Mouse (Mus musculus) liver, embryonic 15.5 days (tissue): ENCODE data around the gene Cdkn1b. TPM values are rescaled to one million over a fixed set of nuclear protein-coding genes. Genes with fewer than 3 reads are reported as not detected.

ENCODE experiments used
- ATAC-seq: fragments of 200-750 bp; cut with Nextera tagmentation; 2 replicates; pipeline ENCODE4 v1.8.0; 2017; ENCODE audit warnings: moderate number of reproducible peaks, mild to moderate bottlenecking, moderate library complexity; ENCODE audit not compliant: insufficient read depth
- H3K27ac ChIP-seq: fragments of 300-500 bp; sonication (generic); replicated peaks from 2 replicates; pipeline ENCODE4 v1.5.1; 2015; ENCODE audit warnings: mild to moderate bottlenecking, inconsistent platforms
- H3K27me3 ChIP-seq: fragments of 300-500 bp; sonication (generic); 2 replicates; pipeline ENCODE4 v1.6.1; 2015; ENCODE audit warnings: mild to moderate bottlenecking, inconsistent platforms
- H3K36me3 ChIP-seq: fragments of 300-500 bp; sonication (generic); replicated peaks from 2 replicates; pipeline ENCODE4 v1.6.1; 2015; ENCODE audit warnings: moderate library complexity, mild to moderate bottlenecking, inconsistent platforms
- H3K4me1 ChIP-seq: fragments of 300-500 bp; sonication (generic); replicated peaks from 2 replicates; pipeline ENCODE4 v1.6.1; 2015; ENCODE audit warnings: inconsistent platforms
- H3K4me2 ChIP-seq: fragments of 300-500 bp; sonication (generic); 2 replicates; pipeline ENCODE4 v1.6.1; 2015; ENCODE audit warnings: moderate library complexity, mild to moderate bottlenecking, inconsistent platforms
- H3K4me3 ChIP-seq: fragments of 300-500 bp; sonication (generic); replicated peaks from 2 replicates; pipeline ENCODE4 v1.5.1; 2015; ENCODE audit warnings: mild to moderate bottlenecking, inconsistent platforms
- H3K9ac ChIP-seq: fragments of 300-500 bp; sonication (generic); 2 replicates; pipeline ENCODE4 v1.6.1; 2015; ENCODE audit warnings: moderate library complexity, mild to moderate bottlenecking, inconsistent platforms
- H3K9me3 ChIP-seq: fragments of 300-500 bp; sonication (generic); replicated peaks from 2 replicates; pipeline ENCODE4 v1.6.1; 2016; ENCODE audit warnings: inconsistent platforms
- WGBS: fragments of 180-500 bp; shearing (Covaris S2); methylation state at CpG from one replicate; pipeline ENCODE4 v1.1.7; 2015; ENCODE audit warnings: mixed read lengths; ENCODE audit not compliant: insufficient replicate concordance; 5-methylcytosine and 5-hydroxymethylcytosine counted together
- polyA plus RNA-seq: library from polyadenylated mRNA; unstranded; fragments of >200 nt; fragmentation: Nextera tagmentation; extraction: Ambion mirVana; gene quantifications from 2 replicates; pipeline ENCODE4 v1.2.1, GENCODE M21; 2015

Gene Cdkn1b
- polyA plus RNA-seq, 1 experiment from 2014 or later, result 14.1 TPM

GRCm38 (mm10) chr6:134886475-134886874, 33.7 kb upstream of the Cdkn1b start:
- Histone ChIP-seq H3K4me1 (no peaks in the 10 kb centered on the region), H3K4me3 (no peak overlapping the region), H3K27me3 (peaks cover 23% of the 10 kb centered on the region), H3K27ac (no peak overlapping the region), H3K9ac (no peak overlapping the region), H3K4me2 (no peak overlapping the region), H3K36me3 (no peaks in the 10 kb centered on the region), H3K9me3 (no peaks in the 10 kb centered on the region)
- 74% methylated on average over 8 of the region's 8 CpGs for WGBS
- ATAC-seq, result no peak

GRCm38 (mm10) chr6:134887008-134887407, 33.2 kb upstream of the Cdkn1b start:
- H3K4me1 ChIP-seq, result no peaks in the 10 kb centered on the region
- no peaks in the 10 kb centered on the region for H3K9me3 ChIP-seq
- H3K27ac ChIP-seq, result no peak overlapping the region
- H3K27me3 ChIP-seq, result peaks cover 23% of the 10 kb centered on the region
- H3K4me2 ChIP-seq, result no peak overlapping the region
- ATAC-seq, result no peak
- H3K9ac ChIP-seq, result no peak overlapping the region
- no peaks in the 10 kb centered on the region for H3K36me3 ChIP-seq
- H3K4me3 ChIP-seq, result no peak overlapping the region
- 46% methylated on average over 5 of the region's 5 CpGs for WGBS

GRCm38 (mm10) chr6:134887711-134888449, 32.3 kb upstream of the Cdkn1b start:
- Histone ChIP-seq H3K4me2 (no peak overlapping the region), H3K36me3 (no peaks in the 10 kb centered on the region), H3K4me3 (no peak overlapping the region), H3K9ac (no peak overlapping the region), H3K27ac (no peak overlapping the region), H3K27me3 (peaks cover 23% of the 10 kb centered on the region), H3K4me1 (no peaks in the 10 kb centered on the region), H3K9me3 (no peaks in the 10 kb centered on the region)
- no peak for ATAC-seq
- WGBS, result 16% methylated on average over 10 of the region's 10 CpGs

GRCm38 (mm10) chr6:134888563-134889017, 31.6 kb upstream of the Cdkn1b start:
- Histone ChIP-seq H3K27me3 (peaks cover 23% of the 10 kb centered on the region), H3K4me1 (no peaks in the 10 kb centered on the region), H3K4me3 (no peak overlapping the region), H3K9me3 (no peaks in the 10 kb centered on the region), H3K4me2 (no peak overlapping the region), H3K27ac (no peak overlapping the region), H3K36me3 (no peaks in the 10 kb centered on the region), H3K9ac (no peak overlapping the region)
- no peak for ATAC-seq
- WGBS, result 19% methylated on average over 4 of the region's 4 CpGs

GRCm38 (mm10) chr6:134889763-134890162, 30.4 kb upstream of the Cdkn1b start:
- ATAC-seq, result no peak
- 50% methylated on average over 1 of the region's 1 CpGs for WGBS
- H3K36me3 ChIP-seq, result no peaks in the 10 kb centered on the region

GRCm38 (mm10) chr6:134890436-134890835, 29.8 kb upstream of the Cdkn1b start:
- no peak for ATAC-seq
- H3K27me3 ChIP-seq, result peaks cover 23% of the 10 kb centered on the region
- no peak overlapping the region for H3K4me2 ChIP-seq
- H3K36me3 ChIP-seq, result no peaks in the 10 kb centered on the region
- WGBS, result 61% methylated on average over 7 of the region's 7 CpGs
- H3K9me3 ChIP-seq, result no peaks in the 10 kb centered on the region
- H3K4me3 ChIP-seq, result no peak overlapping the region
- H3K9ac ChIP-seq, result no peak overlapping the region
- H3K4me1 ChIP-seq, result no peaks in the 10 kb centered on the region
- H3K27ac ChIP-seq, result no peak overlapping the region

More at GRCm38 (mm10) chr6:134889763-134890162, 30.4 kb upstream of the Cdkn1b start:
- no peak overlapping the region for H3K4me3 ChIP-seq
- no peak overlapping the region for H3K9ac ChIP-seq
- H3K4me2 ChIP-seq, result no peak overlapping the region
- no peaks in the 10 kb centered on the region for H3K4me1 ChIP-seq
- H3K9me3 ChIP-seq, result no peaks in the 10 kb centered on the region
- H3K27me3 ChIP-seq, result peaks cover 23% of the 10 kb centered on the region
- H3K27ac ChIP-seq, result no peak overlapping the region

GRCm38 (mm10) chr6:134896570-134897436, 23.4 kb upstream of the Cdkn1b start:
- 36% methylated on average over 15 of the region's 15 CpGs for WGBS
- H3K27me3 ChIP-seq, result no peaks in the 10 kb centered on the region
- no peaks in the 10 kb centered on the region for H3K9me3 ChIP-seq
- peak overlapping the region; percentile 76 for H3K9ac ChIP-seq
- peaks cover 35% of the 10 kb centered on the region for H3K4me1 ChIP-seq
- no peaks in the 10 kb centered on the region for H3K36me3 ChIP-seq
- no peak for ATAC-seq
- peak overlapping the region; percentile 100 for H3K27ac ChIP-seq
- peak overlapping the region; percentile 93 for H3K4me2 ChIP-seq
- H3K4me3 ChIP-seq, result peak overlapping the region; percentile 73

- peak; percentile 89 for ATAC-seq
- peak overlapping the region; percentile 100 for H3K27ac ChIP-seq
- under 1% methylated on average over 38 of the region's 38 CpGs for WGBS
- H3K4me3 ChIP-seq, result peak overlapping the region; percentile 73
- H3K4me2 ChIP-seq, result peak overlapping the region; percentile 93
- H3K9ac ChIP-seq, result peak overlapping the region; percentile 76
- H3K27me3 ChIP-seq, result no peaks in the 10 kb centered on the region
- no peaks in the 10 kb centered on the region for H3K9me3 ChIP-seq
- H3K36me3 ChIP-seq, result no peaks in the 10 kb centered on the region
- H3K4me1 ChIP-seq, result peaks cover 41% of the 10 kb centered on the region
Measured at GRCm38 (mm10) chr6:134897443-134898094, 22.6 kb upstream of the Cdkn1b start.

GRCm38 (mm10) chr6:134898095-134898965, 21.9 kb upstream of the Cdkn1b start, which contains the start of gene Gpr19:
Gpr19 (minus strand) TSS chr6:134898578.
- Histone ChIP-seq H3K27ac (peak within 1 kb of the TSS; percentile 100), H3K9ac (peak within 1 kb of the TSS; percentile 76), H3K4me2 (peak within 1 kb of the TSS; percentile 93), H3K9me3 (no peaks in the 10 kb centered on the region), H3K4me3 (peak within 1 kb of the TSS; percentile 73), H3K27me3 (no peaks in the 10 kb centered on the region), H3K36me3 (no peaks in the 10 kb centered on the region), H3K4me1 (peaks cover 47% of the 10 kb centered on the region)
- under 1% methylated on average over 51 of the region's 51 CpGs for WGBS
- peak; percentile 91 for ATAC-seq

GRCm38 (mm10) chr6:134903368-134903767, 16.8 kb upstream of the Cdkn1b start:
- peak overlapping the region; percentile 61; the same call in 1 of the 2 replicates for H3K27ac ChIP-seq
- no peak overlapping the region for H3K9ac ChIP-seq
- peaks cover 43% of the 10 kb centered on the region for H3K4me1 ChIP-seq
- H3K36me3 ChIP-seq, result no peaks in the 10 kb centered on the region
- no peaks in the 10 kb centered on the region for H3K27me3 ChIP-seq
- no peak for ATAC-seq
- H3K9me3 ChIP-seq, result no peaks in the 10 kb centered on the region
- WGBS, result 67% methylated on average over 4 of the region's 4 CpGs
- no peak overlapping the region for H3K4me3 ChIP-seq
- no peak overlapping the region for H3K4me2 ChIP-seq
